Mouse (Mus musculus) gastrocnemius, postnatal 36 days (tissue): ENCODE measurements around the gene Ggt5. TPM values are rescaled to one million over a fixed set of nuclear protein-coding genes. Genes with fewer than 3 reads are reported as not detected.
"Not testable (repeated sequence)": the region's sequence is repeated elsewhere in the genome, so short reads cannot be mapped to it uniquely, and the experiment has no call there.

Experiments
- DNase-seq, 2 experiments: peaks; one replicate each; pipeline ENCODE4 v3.0.0; 2022
- intact Hi-C: fragments of 180-260 bp; cut with DNase I; formaldehyde crosslinking; loops from one replicate; pipeline ENCODE4 v1.15.1; 2025
- total RNA-seq, 2 experiments: library from RNA; stranded (reverse); gene quantifications; 2 replicates each; pipeline ENCODE4 v1.2.3; 2021

Ggt5 gene
- total RNA-seq, 2 experiments from 2014 or later, result 3.0 to 5.2 TPM

DNA sequence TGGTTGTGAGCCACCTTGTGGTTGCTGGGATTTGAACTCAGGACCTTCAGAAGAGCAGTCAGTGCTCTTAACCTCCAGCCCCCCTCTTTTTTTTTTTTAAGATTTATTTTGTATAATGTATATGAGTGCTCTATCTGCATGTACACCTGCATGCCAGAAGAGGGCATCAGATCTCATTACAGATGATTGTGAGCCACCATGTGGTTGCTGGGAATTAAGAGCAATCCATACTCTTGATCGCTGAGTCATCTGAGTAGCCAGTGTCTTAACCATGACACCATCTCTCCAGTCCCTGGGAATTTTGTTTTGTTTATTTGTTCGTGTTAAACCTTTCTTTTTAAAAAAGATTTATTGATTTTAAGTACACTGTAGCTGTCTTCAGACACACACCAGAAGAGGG lies 22.4 kb upstream of the Ggt5 start:
- DNase-seq, intact Hi-C loops: not testable (repeated sequence)

DNA sequence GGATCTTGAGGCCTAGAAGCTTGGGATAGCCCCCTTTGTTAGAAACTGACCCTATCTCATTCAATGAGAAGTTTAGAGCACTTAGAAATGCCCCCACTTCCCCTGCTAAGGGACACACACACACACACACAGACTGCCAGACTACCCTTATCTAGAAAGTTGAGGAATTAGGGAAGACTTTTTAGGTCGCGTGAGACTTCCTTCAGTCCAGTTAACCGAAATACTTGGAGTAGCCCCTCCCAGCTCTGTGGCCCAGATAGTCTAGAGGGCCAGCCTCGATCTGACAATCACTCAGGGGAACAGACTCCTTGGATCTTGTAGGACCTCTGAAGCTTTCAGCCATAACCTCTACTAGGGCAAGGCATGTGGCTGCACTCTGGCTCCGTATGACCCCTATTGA lies 21.1 kb upstream of the Ggt5 start:
- DNase-seq, result peak in 1 of 2 experiments; percentile 1
- intact Hi-C loops, result no loop called here

GRCm38 (mm10) chr10:75568441-75568840 lies 20.7 kb upstream of the Ggt5 start:
- intact Hi-C loops, result no loop called here
- DNase-seq, result no peak

DNA sequence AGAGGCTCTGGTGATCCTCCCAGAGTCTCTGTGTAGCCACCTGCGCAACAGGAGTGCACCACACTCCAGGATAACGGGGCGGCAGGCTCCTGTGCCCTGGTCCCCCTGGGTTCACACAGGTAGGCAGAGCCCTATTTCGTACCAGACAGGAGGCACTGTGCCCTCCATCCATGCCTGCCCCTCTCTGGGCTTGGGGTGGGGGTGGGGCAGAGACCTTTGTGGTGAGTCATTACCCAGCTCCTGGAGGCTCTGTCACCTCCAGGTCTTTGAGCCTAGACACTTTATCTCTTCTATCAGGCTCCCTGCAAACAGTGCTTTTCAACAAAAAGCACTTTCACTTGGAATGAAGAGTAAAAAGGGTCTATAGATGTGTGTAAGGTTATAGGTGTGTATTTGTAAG lies 20.3 kb upstream of the Ggt5 start:
- intact Hi-C loops, result no loop called here
- no peak for DNase-seq

- intact Hi-C loops, result no loop called here
- DNase-seq, result no peak
Measured at GRCm38 (mm10) chr10:75570981-75571657, 18.0 kb upstream of the Ggt5 start.

GRCm38 (mm10) chr10:75571937-75572336 lies 17.2 kb upstream of the Ggt5 start:
- DNase-seq, result no peak
- intact Hi-C loops, result no loop called here

- intact Hi-C loops, result no loop called here
Measured at GRCm38 (mm10) chr10:75573181-75573580, 16.0 kb upstream of the Ggt5 start.

DNA sequence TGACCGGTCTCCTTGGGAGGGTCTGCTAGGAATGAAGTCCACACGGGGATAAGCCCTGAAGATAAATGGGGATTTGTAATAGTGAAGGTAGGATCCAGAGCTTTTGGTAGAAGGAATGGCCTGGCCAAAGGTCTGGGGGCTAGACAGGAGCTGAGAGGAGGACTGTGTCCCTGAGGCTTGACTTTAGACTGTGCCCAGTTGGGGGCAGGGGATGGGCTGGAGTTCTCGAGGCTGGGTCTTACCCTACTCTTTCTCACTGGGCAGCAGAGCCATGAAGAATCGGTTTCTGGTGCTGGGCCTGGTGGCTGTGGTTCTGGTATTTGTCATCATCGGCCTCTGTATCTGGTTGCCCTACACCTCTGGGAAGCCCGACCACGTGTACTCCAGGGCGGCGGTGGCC lies 15.2 kb upstream of the Ggt5 start:
- no peak for DNase-seq
- intact Hi-C loops, result no loop called here

More at GRCm38 (mm10) chr10:75573181-75573580, 16.0 kb upstream of the Ggt5 start:
- no peak for DNase-seq

DNA sequence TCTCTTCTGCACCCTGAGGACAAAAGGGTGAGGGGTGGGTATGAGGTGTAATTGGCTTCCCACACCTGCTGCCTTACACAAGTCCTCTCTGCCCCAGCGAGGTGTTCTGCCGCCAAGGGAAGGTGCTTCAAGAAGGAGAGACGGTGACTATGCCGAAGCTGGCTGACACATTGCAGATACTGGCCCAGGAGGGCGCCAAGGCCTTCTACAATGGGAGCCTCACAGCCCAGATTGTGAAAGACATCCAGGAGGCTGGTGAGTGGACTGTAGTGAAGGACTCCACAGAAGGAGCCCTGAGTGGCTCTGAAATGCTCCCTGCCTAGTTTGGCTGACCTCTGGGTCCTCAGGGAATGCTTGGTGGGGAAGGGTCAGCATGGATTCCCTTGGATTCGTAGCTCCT lies 10.0 kb upstream of the Ggt5 start:
- DNase-seq, result no peak
- intact Hi-C loops, result no loop called here

GRCm38 (mm10) chr10:75585876-75586552 lies 3.1 kb upstream of the Ggt5 start:
- peak; percentile 86 to 88 for DNase-seq
- intact Hi-C loops, result loop anchor here (2.0 to 5.0 kb wide), 3 partner anchors 117 to 363 kb away; no protein-coding TSS in a partner anchor

DNA sequence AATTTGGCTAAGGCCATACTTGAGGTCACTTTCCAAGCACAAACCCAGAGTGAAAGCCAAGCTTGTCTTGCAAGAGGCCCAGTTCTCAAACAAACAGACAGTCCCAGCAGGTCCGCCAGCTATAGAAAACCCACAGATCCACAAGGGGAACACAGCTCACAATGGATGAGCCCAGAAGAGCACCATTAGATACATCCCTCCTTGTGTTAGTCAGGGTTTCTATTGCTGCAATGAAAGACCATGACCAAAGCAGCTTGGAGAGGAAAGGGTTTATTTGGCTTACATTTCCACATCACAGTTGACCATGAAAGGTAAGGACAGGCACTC lies 2.6 kb upstream of the Ggt5 start:
- intact Hi-C loops, result loop anchor here (2.0 to 5.0 kb wide), 3 partner anchors 116 to 362 kb away; no protein-coding TSS in a partner anchor

DNA sequence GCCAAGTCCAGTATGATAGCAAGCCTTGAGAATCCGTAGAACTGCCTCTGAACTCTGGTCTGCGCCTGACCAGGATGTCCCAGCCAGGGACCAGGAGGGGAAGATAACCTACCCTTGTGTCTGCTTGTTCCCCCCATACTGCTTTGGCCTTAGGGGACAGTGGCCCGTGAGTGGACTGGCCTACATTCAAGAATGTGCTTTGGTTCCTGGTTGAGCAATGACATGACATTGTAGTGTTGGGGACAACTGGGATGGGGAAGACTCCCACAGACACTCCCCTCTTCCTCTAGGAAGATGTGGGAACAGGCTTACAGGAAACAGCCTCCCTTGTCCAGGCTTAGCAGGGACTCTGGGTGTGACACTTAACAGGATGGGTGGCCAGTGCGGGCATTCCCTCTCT lies 1.4 kb upstream of the Ggt5 start:
- intact Hi-C loops, result loop anchor here (1.0 to 5.0 kb wide), 4 partner anchors 48 to 361 kb away; no protein-coding TSS in a partner anchor
- no peak for DNase-seq

More for the DNA sequence above, 2.6 kb upstream of the Ggt5 start:
- no peak for DNase-seq

- intact Hi-C loops, result loop anchor here (5.0 kb wide), 1 partner anchor 264 kb away; no protein-coding TSS in a partner anchor
- peak in 1 of 2 experiments; percentile 33 for DNase-seq
Measured at GRCm38 (mm10) chr10:75588336-75588735, 804 bp upstream of the Ggt5 start.

DNA sequence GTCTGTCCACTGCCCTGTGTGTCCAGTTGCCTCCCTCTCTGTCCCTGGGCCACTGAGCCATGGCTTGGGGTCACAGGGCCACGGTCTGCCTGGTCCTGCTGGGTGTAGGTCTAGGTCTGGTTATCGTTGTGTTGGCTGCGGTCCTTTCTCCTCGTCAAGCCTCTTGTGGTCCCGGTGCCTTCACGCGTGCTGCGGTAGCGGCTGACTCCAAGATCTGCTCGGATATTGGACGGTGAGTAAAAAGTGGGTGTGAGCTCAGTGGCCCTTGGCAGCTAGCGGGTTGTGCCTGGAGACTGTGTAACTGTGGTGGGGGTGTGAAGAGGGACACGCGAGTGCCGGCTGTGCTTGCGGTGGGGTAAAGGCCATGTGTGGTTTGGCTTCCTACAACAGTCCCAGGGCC lies 511 bp downstream of the Ggt5 start:
- peak in 1 of 2 experiments; percentile 28 for DNase-seq
- intact Hi-C loops, result loop anchor here (5.0 kb wide), 1 partner anchor 263 kb away; no protein-coding TSS in a partner anchor

DNA sequence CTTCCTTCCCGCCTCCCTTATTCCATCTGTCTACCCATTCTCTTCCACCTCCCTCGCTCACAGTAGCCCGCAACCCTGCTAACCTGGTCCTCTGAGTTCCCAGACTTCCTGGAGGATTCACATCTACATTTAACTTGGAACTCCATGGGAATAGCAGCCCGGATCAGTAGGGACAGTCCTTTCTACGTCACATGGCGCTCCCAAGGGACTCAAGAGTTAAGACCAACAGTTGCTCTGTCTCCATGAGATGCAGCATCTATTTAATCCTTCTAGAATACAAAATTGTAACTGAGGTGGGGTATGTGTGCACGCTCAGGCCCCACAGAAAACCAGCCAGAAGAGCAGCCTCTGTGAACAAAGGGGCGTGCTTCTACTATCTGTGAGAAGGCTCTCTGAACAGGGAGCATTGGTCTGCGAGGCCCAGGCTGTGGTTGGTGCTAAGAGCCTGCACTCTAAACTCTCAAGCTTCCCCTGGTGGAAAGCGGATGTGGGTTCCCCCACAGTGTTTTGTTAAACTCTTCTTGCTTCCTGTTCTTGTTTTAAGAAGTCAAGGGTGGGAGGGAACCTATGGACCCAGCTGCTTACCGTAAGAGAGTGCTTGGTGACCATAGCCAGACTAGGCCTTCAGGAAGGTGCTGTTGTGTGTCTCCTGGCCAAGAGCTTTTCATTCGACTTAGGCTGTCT lies 2.2 kb downstream of the Ggt5 start:
- intact Hi-C loops, result no loop called here
- DNase-seq, result no peak

DNA sequence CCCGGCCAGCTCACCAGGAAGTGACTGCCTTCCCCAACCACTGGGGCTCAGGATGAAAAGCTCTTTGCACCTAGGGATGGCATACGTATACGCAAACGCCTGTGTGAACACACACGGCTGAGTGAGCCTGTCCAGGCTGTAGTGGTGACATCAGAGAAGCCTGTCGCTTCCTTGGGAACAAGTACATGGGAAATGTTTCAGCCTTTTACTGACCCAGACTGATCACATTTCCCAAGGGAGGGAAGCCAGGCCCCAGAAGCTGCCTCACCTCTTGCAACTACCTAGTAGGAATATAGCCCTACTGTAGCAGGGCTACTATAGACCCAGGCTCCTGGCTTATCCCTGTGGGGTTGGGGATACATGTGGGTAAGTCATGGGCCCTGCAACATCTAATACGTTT lies 3.4 kb downstream of the Ggt5 start:
- intact Hi-C loops, result no loop called here
- no peak for DNase-seq

DNA sequence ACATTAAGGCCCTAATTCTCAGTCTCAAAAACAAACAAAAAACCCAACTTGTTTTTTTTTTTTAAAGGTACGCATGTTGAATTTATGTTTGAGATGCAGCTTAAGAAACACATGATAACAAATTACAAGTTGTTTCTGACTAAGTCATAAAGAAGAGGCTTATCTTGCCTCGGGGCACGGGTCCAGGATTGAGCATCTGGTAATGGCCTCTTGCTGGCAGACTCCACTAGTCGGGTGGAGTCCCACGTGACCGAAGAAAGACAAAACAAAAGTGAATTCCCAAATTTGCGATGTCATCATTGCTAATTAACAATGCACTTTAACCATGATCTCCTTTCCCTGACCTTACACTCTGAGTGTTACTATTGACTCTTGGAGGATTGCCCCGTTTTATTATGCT lies 6.8 kb downstream of the Ggt5 start:
- intact Hi-C loops, result no loop called here

DNA sequence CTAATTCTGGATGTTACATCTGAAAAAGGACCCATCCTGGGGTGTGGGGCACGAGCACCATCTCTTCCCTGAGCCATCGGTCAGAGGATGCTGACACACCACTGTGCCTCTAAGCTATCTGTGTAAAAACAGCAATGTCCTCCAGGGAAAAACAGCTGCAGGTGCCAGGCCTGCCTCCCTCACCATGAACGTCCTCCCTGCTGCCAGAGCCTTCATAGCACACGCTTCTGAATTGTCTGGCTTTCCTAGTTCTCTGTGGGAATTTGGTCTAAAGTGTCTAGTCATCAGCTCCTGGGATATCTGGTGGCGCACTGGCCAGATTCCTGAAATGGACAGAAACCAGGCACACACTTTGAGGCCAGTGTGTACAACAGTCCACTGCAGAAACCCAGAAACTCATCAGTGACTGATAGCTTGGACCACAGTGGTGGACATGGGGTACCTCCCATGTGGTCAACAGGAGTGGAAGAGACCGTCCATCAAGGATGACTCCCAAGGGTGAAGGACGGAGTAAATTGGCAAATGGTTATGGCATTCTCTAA lies 11.1 kb downstream of the Ggt5 start:
- DNase-seq, result no peak
- intact Hi-C loops, result no loop called here

More for the DNA sequence above, 6.8 kb downstream of the Ggt5 start:
- peak; percentile 56 to 73 for DNase-seq

- DNase-seq, result no peak
- intact Hi-C loops, result no loop called here
Measured at GRCm38 (mm10) chr10:75605162-75605846, 16.2 kb downstream of the Ggt5 start.

DNA sequence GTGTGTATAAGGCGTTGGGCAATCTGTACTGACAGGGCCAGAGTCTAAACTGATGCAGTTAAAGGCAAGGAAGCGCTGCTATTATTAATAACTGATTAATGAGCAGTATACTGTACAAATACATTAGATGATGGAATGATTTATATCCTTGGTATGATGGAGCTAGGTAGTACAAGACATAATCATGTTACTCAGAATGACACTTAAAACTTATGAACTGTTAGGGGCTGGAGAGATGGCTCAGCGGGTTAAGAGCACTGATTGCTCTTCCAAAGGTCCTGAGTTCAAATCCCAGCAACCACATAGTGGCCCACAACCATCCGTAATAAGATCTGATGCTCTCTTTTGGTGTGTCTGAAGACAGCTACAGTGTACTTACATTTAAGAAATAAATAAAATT lies 18.1 kb downstream of the Ggt5 start:
- intact Hi-C loops, result no loop called here
- DNase-seq, result no peak
